11 mouse cellular contexts compared by ENCODE assay signal in the genomic region with DNA sequence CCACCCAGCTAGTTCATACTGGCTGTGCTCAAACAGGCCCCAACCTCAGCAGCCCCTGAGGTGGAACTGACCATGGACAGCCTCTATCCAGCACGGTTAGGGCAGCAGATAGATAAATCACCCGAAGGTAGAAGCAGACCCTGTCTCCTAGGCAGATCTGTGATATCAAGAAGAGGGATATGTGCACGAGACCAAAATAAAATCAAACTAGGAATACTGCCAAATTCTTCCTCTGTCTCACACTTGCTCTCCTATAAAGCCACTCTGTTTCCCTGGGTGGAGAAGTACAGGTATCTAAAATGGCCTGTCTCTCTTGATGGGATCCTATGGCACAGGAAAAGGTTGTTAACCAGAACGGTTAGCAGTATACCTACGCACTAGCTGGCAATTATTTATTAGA. TPM values are rescaled to one million over a fixed set of nuclear protein-coding genes. Genes with fewer than 3 reads are reported as not detected.
DNase-seq lines count a peak whose midpoint lies in the region; ATAC-seq and TF ChIP-seq lines count a peak whose summit lies in the region.
"Had no signal": no experiment of that assay in that cellular context is flagged by ENCODE, and none has a peak within 500 bp of the region (broad histone marks: within the 10 kb centered on the region; RNA-seq: fewer than 3 reads in every experiment).

No protein-coding gene starts in this region.

- peaks cover 3% of the 10 kb centered on the region; the same call in 1 of the 2 replicates for H3K79me2 ChIP-seq in heart, adult 2 months (replicated peaks; ENCODE audit: control insufficient read depth, insufficient read depth, low read length)
- no peaks in the 10 kb centered on the region; the same call in 1 of the 2 replicates for H3K79me2 ChIP-seq in liver, adult 2 months (ENCODE audit: control insufficient read depth, insufficient read depth, low read length)

- no peak for TF ChIP-seq POLR2A in heart, adult 2 months (IDR thresholded peaks at IDR 0.05; ENCODE audit: insufficient read depth, low read depth, low read length)
- no peak for TF ChIP-seq POLR2A in liver, adult 2 months (IDR thresholded peaks at IDR 0.05; ENCODE audit: extremely low read depth, insufficient read depth, low read length)

- H3K27me3 ChIP-seq in heart, adult 2 months (ENCODE audit: control insufficient read depth, insufficient read depth, low read length) = no peaks in the 10 kb centered on the region
- H3K27me3 ChIP-seq in liver, adult 2 months (ENCODE audit: control insufficient read depth, insufficient read depth, low read length) = no peaks in the 10 kb centered on the region
- H3K27me3 ChIP-seq in intestine, embryonic 14.5 days (replicated peaks; ENCODE audit: control insufficient read depth, insufficient read depth, low read length) = no peaks in the 10 kb centered on the region
- H3K27me3 ChIP-seq in neural tube, embryonic 15.5 days (replicated peaks) = no peaks in the 10 kb centered on the region
- peaks cover 10% of the 10 kb centered on the region; the same call in 1 of the 2 replicates for H3K27me3 ChIP-seq in forebrain, embryonic 11.5 days (ENCODE audit: control insufficient read depth, insufficient read depth, low read length)

- TF ChIP-seq CTCF in heart, adult 2 months (IDR thresholded peaks at IDR 0.05) = no peak
- TF ChIP-seq CTCF in liver, adult 2 months (IDR thresholded peaks at IDR 0.05; ENCODE audit: low read depth, low read length) = no peak

- no peak overlapping the region for H3K9ac ChIP-seq in heart, adult 2 months (ENCODE audit: low read depth, low read length)
- peak overlapping the region; percentile 62 for H3K9ac ChIP-seq in liver, adult 2 months (ENCODE audit: low read depth, low read length)
- H3K9ac ChIP-seq in intestine, embryonic 14.5 days (ENCODE audit: low read length) = peak overlapping the region; percentile 43; the same call in 1 of the 2 replicates
- 0 out of 2 replicates have a peak overlapping the region, but pooled peaks have one; percentile 83 for H3K9ac ChIP-seq in neural tube, embryonic 15.5 days (replicated peaks)
- no peak overlapping the region for H3K9ac ChIP-seq in forebrain, embryonic 11.5 days (ENCODE audit: low read length)

- no peaks in the 10 kb centered on the region for H3K9me3 ChIP-seq in intestine, embryonic 14.5 days (ENCODE audit: control insufficient read depth, low read length)
- no peaks in the 10 kb centered on the region for H3K9me3 ChIP-seq in neural tube, embryonic 15.5 days (replicated peaks)
- H3K9me3 ChIP-seq in forebrain, embryonic 11.5 days (ENCODE audit: control insufficient read depth, low read length) = no peaks in the 10 kb centered on the region

- H3K4me2 ChIP-seq in intestine, embryonic 14.5 days (ENCODE audit: low read length) = peak overlapping the region; percentile 92
- peak overlapping the region; percentile 99 for H3K4me2 ChIP-seq in neural tube, embryonic 15.5 days
- H3K4me2 ChIP-seq in forebrain, embryonic 11.5 days (ENCODE audit: low read depth, low read length, severe bottlenecking) = no peak overlapping the region

- H3K4me3 ChIP-seq in heart, adult 2 months = peak overlapping the region; percentile 93; the same call in 1 of the 2 replicates
- H3K4me3 ChIP-seq in liver, adult 2 months (ENCODE audit: insufficient read depth, low read depth, low read length) = no peak overlapping the region
- H3K4me3 ChIP-seq in intestine, embryonic 14.5 days (ENCODE audit: low read depth, low read length) = no peak overlapping the region
- H3K4me3 ChIP-seq in neural tube, embryonic 15.5 days (replicated peaks) = peak overlapping the region; percentile 66; the same call in 1 of the 2 replicates
- H3K4me3 ChIP-seq in forebrain, embryonic 11.5 days (ENCODE audit: low read depth, low read length) = no peak overlapping the region

- no peaks in the 10 kb centered on the region for H3K36me3 ChIP-seq in heart, adult 2 months (ENCODE audit: control insufficient read depth, insufficient read depth, low read length)
- H3K36me3 ChIP-seq in liver, adult 2 months (ENCODE audit: control insufficient read depth, insufficient read depth, low read length) = no peaks in the 10 kb centered on the region
- H3K36me3 ChIP-seq in intestine, embryonic 14.5 days (ENCODE audit: control insufficient read depth, insufficient read depth, low read length) = no peaks in the 10 kb centered on the region
- no peaks in the 10 kb centered on the region for H3K36me3 ChIP-seq in neural tube, embryonic 15.5 days
- H3K36me3 ChIP-seq in forebrain, embryonic 11.5 days (ENCODE audit: control insufficient read depth, insufficient read depth, low read length) = no peaks in the 10 kb centered on the region

- no peak for DNase-seq in heart, adult 2 months
- no peak for DNase-seq in heart, adult 18-20 months
- DNase-seq in liver, adult 2 months (ENCODE audit: extremely low read depth, low read depth, low spot score) = peak; percentile 52
- no peak for DNase-seq in liver
- DNase-seq in intestine, embryonic 14.5 days (ENCODE audit: low spot score) = no peak
- DNase-seq in left cerebral cortex, adult 8-10 months (ENCODE audit: low spot score in 2 of 2) = no peak
- no peak for DNase-seq in forebrain, embryonic 11.5 days (ENCODE audit: low spot score)
- DNase-seq: embryo, embryonic 11 days; layer of hippocampus, adult 9-11 months; lung, postnatal 36 days had no signal

- TF ChIP-seq EP300 in heart, adult 2 months (IDR thresholded peaks at IDR 0.05; ENCODE audit: insufficient read depth, low read depth, low read length) = no peak

- 40% methylated on average over 5 of the region's 5 CpGs for WGBS in heart, adult 2 months
- 36% methylated on average over 5 of the region's 5 CpGs for WGBS in liver, adult 2 months
- 61% methylated on average over 5 of the region's 5 CpGs for WGBS in intestine, embryonic 14.5 days
- WGBS in neural tube, embryonic 15.5 days = 68% methylated on average over 5 of the region's 5 CpGs
- WGBS in forebrain, embryonic 11.5 days = 85% methylated on average over 5 of the region's 5 CpGs

- intact Hi-C loops in heart, adult 2 months (cut with DNase I) = loop anchor here (2.0 to 10.0 kb wide), 7 partner anchors 89 to 599 kb away; a partner anchor contains a TSS

- no peak for ATAC-seq in intestine, embryonic 14.5 days (replicated peaks; ENCODE audit: low FRiP score, low TSS enrichment, low read depth)
- no peak for ATAC-seq in neural tube, embryonic 15.5 days (ENCODE audit: low FRiP score)
- no peak for ATAC-seq in forebrain, embryonic 11.5 days (replicated peaks; ENCODE audit: low FRiP score)

- H3K4me1 ChIP-seq in heart, adult 2 months (ENCODE audit: control insufficient read depth, insufficient read depth, low read length) = no peaks in the 10 kb centered on the region
- H3K4me1 ChIP-seq in liver, adult 2 months (ENCODE audit: control insufficient read depth, insufficient read depth, low read length) = peaks cover 8% of the 10 kb centered on the region
- peaks cover 8% of the 10 kb centered on the region for H3K4me1 ChIP-seq in intestine, embryonic 14.5 days (replicated peaks; ENCODE audit: control insufficient read depth, insufficient read depth, low read length)
- H3K4me1 ChIP-seq in neural tube, embryonic 15.5 days = peaks cover 23% of the 10 kb centered on the region
- peaks cover 2% of the 10 kb centered on the region; the same call in 1 of the 2 replicates for H3K4me1 ChIP-seq in forebrain, embryonic 11.5 days (replicated peaks; ENCODE audit: control insufficient read depth, insufficient read depth, low read length)

- H3K27ac ChIP-seq in heart, adult 2 months = peak overlapping the region; percentile 99
- peak overlapping the region; percentile 86 for H3K27ac ChIP-seq in liver, adult 2 months (replicated peaks; ENCODE audit: insufficient read depth, low read depth, low read length)
- H3K27ac ChIP-seq in intestine, embryonic 14.5 days (ENCODE audit: low read depth) = no peak overlapping the region
- H3K27ac ChIP-seq in neural tube, embryonic 15.5 days (replicated peaks) = peak overlapping the region; percentile 96; the same call in 1 of the 2 replicates
- H3K27ac ChIP-seq in forebrain, embryonic 11.5 days (ENCODE audit: low read depth, low read length) = no peak overlapping the region

RNA-seq across cellular contexts. Expression of a gene that starts 2.2 kb away (rescaled TPM):
- total RNA-seq in heart, adult 2 months (2021) = 100 to 1,000 TPM; 115 TPM
- polyA plus RNA-seq in heart, adult 2 months (2012; rRNA removed) = 64.5 and 101 TPM in 2 replicates
- 100 to 1,000 TPM in 1 of 2 experiments, 10 to 100 TPM in 1; 88.3 to 107 TPM for total RNA-seq in heart, adult 18-20 months (2021)
- total RNA-seq in liver, adult 2 months (2014; rRNA removed) = 39.5 and 54.1 TPM in 2 replicates
- 16.5 and 22.2 TPM in 2 replicates for polyA plus RNA-seq in liver, adult 2 months (2012; rRNA removed)
- 65.5 and 66.0 TPM in 2 replicates for polyA plus RNA-seq in intestine, embryonic 14.5 days (2014; fragmentation: Nextera tagmentation; extraction: Ambion mirVana)
- 107 and 117 TPM in 2 replicates for polyA plus RNA-seq in neural tube, embryonic 15.5 days (2015; fragmentation: Nextera tagmentation; extraction: Ambion mirVana)
- 10 to 100 TPM; 24.9 to 28.0 (median 26.4) TPM for total RNA-seq in left cerebral cortex, adult 8-10 months (2022)
- polyA plus RNA-seq in forebrain, embryonic 11.5 days (2014; fragmentation: Nextera tagmentation; extraction: Ambion mirVana) = 28.0 and 28.3 TPM in 2 replicates

Comparison
In these comparisons a context has a peak if more than half of its experiments do, and no peak if none do; other contexts are left out.
1. H3K27ac ChIP-seq: peak in heart, adult 2 months (single experiment), liver, adult 2 months (single experiment) and neural tube, embryonic 15.5 days (single experiment); none in intestine, embryonic 14.5 days (single experiment) and forebrain, embryonic 11.5 days (single experiment).
2. H3K4me3 ChIP-seq: peak in heart, adult 2 months (single experiment) and neural tube, embryonic 15.5 days (single experiment); none in liver, adult 2 months (single experiment), intestine, embryonic 14.5 days (single experiment) and forebrain, embryonic 11.5 days (single experiment).
3. H3K9ac ChIP-seq: peak in liver, adult 2 months (single experiment), intestine, embryonic 14.5 days (single experiment) and neural tube, embryonic 15.5 days (single experiment); none in heart, adult 2 months (single experiment) and forebrain, embryonic 11.5 days (single experiment).